In the genomic region with DNA sequence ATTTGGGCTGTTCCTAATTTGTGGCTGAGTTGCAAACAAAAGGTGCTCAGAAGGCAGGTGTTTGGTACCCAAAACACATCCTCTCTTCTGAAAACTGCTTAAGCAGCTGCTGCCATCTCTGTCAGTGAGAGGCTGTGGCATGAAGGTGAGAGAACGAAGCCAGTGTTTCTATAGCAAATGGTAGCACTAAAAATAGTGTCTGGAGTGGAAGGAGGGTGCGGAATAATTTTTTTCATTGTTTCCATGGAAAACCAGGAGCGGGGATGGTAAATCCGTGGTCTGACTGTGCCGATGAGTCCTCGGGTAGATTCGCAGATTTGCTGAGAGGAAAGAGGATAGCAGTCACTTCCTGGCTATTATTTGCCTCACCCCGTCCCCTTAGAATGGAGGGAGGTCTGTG, we compare ENCODE assay signal across 24 mouse cellular contexts. TPM values are rescaled to one million over a fixed set of nuclear protein-coding genes. Genes with fewer than 3 reads are reported as not detected.
DNase-seq lines count a peak whose midpoint lies in the region; ATAC-seq and TF ChIP-seq lines count a peak whose summit lies in the region.
"Had no signal": no experiment of that assay in that cellular context is flagged by ENCODE, and none has a peak within 500 bp of the region (broad histone marks: within the 10 kb centered on the region; RNA-seq: fewer than 3 reads in every experiment).

No protein-coding gene starts in this region.

- H3K4me2 ChIP-seq in forebrain, postnatal 0 days (ENCODE audit: low read depth): peak overlapping the region; percentile 34
- H3K4me2 ChIP-seq in forebrain, embryonic 13.5 days: no peak overlapping the region
- H3K4me2 ChIP-seq: heart, embryonic 11.5 days; hindbrain, embryonic 12.5 days; liver, embryonic 15.5 days; neural tube, embryonic 13.5 days had no signal

- H3K4me3 ChIP-seq in forebrain, postnatal 0 days (ENCODE audit: low read depth, low read length): no peak overlapping the region
- H3K4me3 ChIP-seq in forebrain, embryonic 13.5 days: no peak overlapping the region
- H3K4me3 ChIP-seq: hindbrain, embryonic 12.5 days; liver, embryonic 15.5 days; neural tube, embryonic 13.5 days had no signal

- peaks cover 4% of the 10 kb centered on the region for H3K27me3 ChIP-seq in forebrain, postnatal 0 days (ENCODE audit: insufficient read depth, low read length)
- H3K27me3 ChIP-seq in forebrain, embryonic 13.5 days: peaks cover 6% of the 10 kb centered on the region; the same call in 1 of the 2 replicates

- intact Hi-C loops in left cerebral cortex, postnatal 14 days (cut with DNase I): loop anchor here (2.0 to 5.0 kb wide), 2 partner anchors 71 to 138 kb away; no protein-coding TSS in a partner anchor

- H3K4me1 ChIP-seq in forebrain, postnatal 0 days (ENCODE audit: insufficient read depth): peaks cover 5% of the 10 kb centered on the region; the same call in 1 of the 2 replicates
- H3K4me1 ChIP-seq in forebrain, embryonic 13.5 days: no peaks in the 10 kb centered on the region
- H3K4me1 ChIP-seq: hindbrain, embryonic 12.5 days; liver, embryonic 15.5 days; neural tube, embryonic 13.5 days had no signal

- H3K9ac ChIP-seq in forebrain, postnatal 0 days: 0 out of 2 replicates have a peak overlapping the region, but pooled peaks have one; percentile 41
- no peak overlapping the region for H3K9ac ChIP-seq in forebrain, embryonic 13.5 days
- H3K9ac ChIP-seq: hindbrain, embryonic 12.5 days; liver, embryonic 15.5 days; neural tube, embryonic 13.5 days had no signal

- 63% methylated on average over 8 of the region's 8 CpGs for WGBS in forebrain, postnatal 0 days
- WGBS in forebrain, embryonic 13.5 days: 82% methylated on average over 8 of the region's 8 CpGs

- peak overlapping the region; percentile 87 for H3K27ac ChIP-seq in forebrain, postnatal 0 days (ENCODE audit: low read depth, low read length)
- H3K27ac ChIP-seq in forebrain, embryonic 13.5 days: no peak overlapping the region
- H3K27ac ChIP-seq: hindbrain, embryonic 12.5 days; liver, embryonic 15.5 days; neural tube, embryonic 13.5 days; stomach, postnatal 0 days had no signal

- peak; percentile 85 for ATAC-seq in forebrain, postnatal 0 days
- ATAC-seq in forebrain, embryonic 13.5 days: no peak
- ATAC-seq: activated CD4-positive, CD25-positive, alpha-beta regulatory T cell, adult 4 months had no signal

- H3K36me3 ChIP-seq in forebrain, postnatal 0 days (ENCODE audit: insufficient read depth): no peaks in the 10 kb centered on the region
- H3K36me3 ChIP-seq in forebrain, embryonic 13.5 days (ENCODE audit: poor library complexity, severe bottlenecking): no peaks in the 10 kb centered on the region
- H3K36me3 ChIP-seq: G1E; hindbrain, embryonic 12.5 days; liver, embryonic 15.5 days; neural tube, embryonic 13.5 days had no signal

- TF ChIP-seq CTCF in forebrain, postnatal 0 days (IDR thresholded peaks at IDR 0.05; ENCODE audit: low read depth): no peak

- DNase-seq in forebrain, postnatal 0 days: peak; percentile 62
- peak; percentile 28 to 42 for DNase-seq in left cerebral cortex, adult 18-20 months (ENCODE audit: low spot score in 2 of 2)
- no peak for DNase-seq in left cerebral cortex, adult 11 months (ENCODE audit: low spot score)
- peak; percentile 85 for DNase-seq in brain, adult 2 months (ENCODE audit: low read depth, low spot score)
- peak; percentile 62 to 84 for DNase-seq in left cerebral cortex, postnatal 14 days (ENCODE audit: low spot score in 2 of 2)
- no peak for DNase-seq in neural tube, embryonic 10.5 days (ENCODE audit: extremely low spot score, low spot score)
- no peak for DNase-seq in yolk sac, embryonic 10.5 days (ENCODE audit: low spot score)
- DNase-seq: adrenal gland, postnatal 10 days; cerebellum, adult 11 months; cerebellum, postnatal 14 days; embryo, embryonic 11 days; heart, postnatal 10 days; kidney, adult 8-10 months; kidney, postnatal 14 days; lung, postnatal 10 days; thymus, postnatal 14 days had no signal

- H3K9me3 ChIP-seq in forebrain, postnatal 0 days (ENCODE audit: low read length): no peaks in the 10 kb centered on the region
- H3K9me3 ChIP-seq in forebrain, embryonic 13.5 days (replicated peaks): no peaks in the 10 kb centered on the region
- H3K9me3 ChIP-seq: G1E; hindbrain, embryonic 12.5 days; liver, embryonic 15.5 days; neural tube, embryonic 13.5 days had no signal

RNA-seq across cellular contexts. Expression of a gene that starts 6.5 kb away (rescaled TPM):
- total RNA-seq in forebrain, postnatal 0 days (2014; rRNA removed): 20.5 and 22.7 TPM in 2 replicates
- polyA plus RNA-seq in forebrain, postnatal 0 days (2015; fragmentation: Nextera tagmentation; extraction: Ambion mirVana): 10.4 and 13.6 TPM in 2 replicates
- polyA plus RNA-seq in forebrain, embryonic 13.5 days (2015; fragmentation: Nextera tagmentation; extraction: Ambion mirVana): 0.62 and 1.4 TPM in 2 replicates
- 100 to 1,000 TPM; 251 to 264 TPM for total RNA-seq in left cerebral cortex, adult 18-20 months (2021)
- total RNA-seq in left cerebral cortex, postnatal 14 days (2021): 100 to 1,000 TPM; 177 to 178 TPM
- polyA plus RNA-seq: G1E had no signal

Comparison
In these comparisons a context has a peak if more than half of its experiments do, and no peak if none do; other contexts are left out.
1. DNase-seq: peak in forebrain, postnatal 0 days (single experiment), left cerebral cortex, adult 18-20 months (2 of 2), brain, adult 2 months (single experiment) and left cerebral cortex, postnatal 14 days (2 of 2); none in left cerebral cortex, adult 11 months (single experiment), neural tube, embryonic 10.5 days (single experiment) and yolk sac, embryonic 10.5 days (single experiment).